Mouse (Mus musculus) layer of hippocampus, adult 6 months (tissue): ENCODE results near the gene Chrnb2. TPM values are rescaled to one million over a fixed set of nuclear protein-coding genes. Genes with fewer than 3 reads are reported as not detected.

ENCODE experiments used
- long read RNA-seq, 2 experiments: library from polyadenylated mRNA; unstranded; transcript quantifications; one replicate each; pipeline ENCODE4 v2.0.0; 2019 to 2020
- polyA plus RNA-seq: library from polyadenylated mRNA; unstranded; fragments of <200 nt; fragmentation: Nextera tagmentation; gene quantifications from 2 replicates; pipeline ENCODE4 v1.2.3, GENCODE M21; 2021

Gene Chrnb2
- polyA plus RNA-seq, result 12.9 and 20.1 TPM in 2 replicates
- long read RNA-seq, experiment 1, full-length matches to known transcripts, result 3 of 12 reads
- long read RNA-seq, experiment 1, partial matches to known transcripts, result 1 of 12 reads
- long read RNA-seq, experiment 1, other reads (novel, unspliced or antisense), result 8 of 12 reads
- long read RNA-seq, experiment 2, full-length matches to known transcripts, result 19 of 102 reads
- long read RNA-seq, experiment 2, partial matches to known transcripts, result 60 of 102 reads
- long read RNA-seq, experiment 2, other reads (novel, unspliced or antisense), result 23 of 102 reads

GRCm38 (mm10) chr3:89764119-89764724 lies at the start of gene Chrnb2:
Gene Chrnb2, minus strand, starts transcription at chr3:89764632.

GRCm38 (mm10) chr3:89772968-89773709 lies 8.7 kb upstream of the Chrnb2 start, which contains the start of gene Ube2q1:
Gene Ube2q1, plus strand, starts transcription at chr3:89773616.

GRCm38 (mm10) chr3:89714359-89715206 lies 49.8 kb downstream of the Chrnb2 start, which contains the start of gene Adar:
Gene Adar, plus strand, starts transcription at chr3:89715022.

Other genes with a start within 250 kb of the Chrnb2 start
- gene Kcnn3, start 244.5 kb downstream of the Chrnb2 start, polyA plus RNA-seq, result 4.0 and 5.1 TPM in 2 replicates
- 24.4 and 33.5 TPM in 2 replicates for gene Adar, start 49.6 kb downstream of the Chrnb2 start, polyA plus RNA-seq
- 8.2 and 8.7 TPM in 2 replicates for gene Ube2q1, start 9.0 kb upstream of the Chrnb2 start, polyA plus RNA-seq
- 0.45 and 0.46 TPM in 2 replicates for gene She, start 66.7 kb upstream of the Chrnb2 start, polyA plus RNA-seq
- 4.1 and 4.7 TPM in 2 replicates for gene Il6ra, start 148.6 kb upstream of the Chrnb2 start, polyA plus RNA-seq
- 4.0 and 4.5 TPM in 2 replicates for gene Atp8b2, start 198.9 kb upstream of the Chrnb2 start, polyA plus RNA-seq
- 96.3 and 106 TPM in 2 replicates for gene Hax1, start 234.1 kb upstream of the Chrnb2 start, polyA plus RNA-seq